In the genomic region with DNA sequence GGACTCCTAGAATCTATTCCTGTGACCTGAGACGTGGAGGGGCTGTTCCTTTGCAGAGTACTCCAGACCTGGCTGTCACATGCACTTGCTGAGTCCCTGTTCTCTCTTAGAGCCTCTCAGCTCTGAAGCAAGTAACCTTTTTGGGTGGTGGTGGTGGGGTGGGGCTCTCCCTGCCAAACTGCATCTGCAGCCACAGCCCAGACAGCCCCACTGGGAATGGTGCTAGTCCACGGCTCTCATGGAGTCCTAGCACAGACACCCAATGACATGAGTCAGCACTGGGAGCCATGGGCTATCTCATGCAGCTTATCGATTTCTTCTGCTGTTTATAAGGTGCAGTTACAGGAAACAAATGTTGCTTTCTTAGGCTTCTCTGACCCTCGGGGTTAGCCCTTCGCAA, we compare ENCODE assay signal across 27 mouse cellular contexts. TPM values are rescaled to one million over a fixed set of nuclear protein-coding genes. Genes with fewer than 3 reads are reported as not detected.
"Had no signal": no experiment of that assay in that cellular context is flagged by ENCODE, and none has a peak within 500 bp of the region (broad histone marks: within the 10 kb centered on the region; RNA-seq: fewer than 3 reads in every experiment).

No protein-coding gene starts in this region.

- DNase-seq: gastrocnemius, postnatal 14 days; gastrocnemius, postnatal 36 days; heart, adult 18-20 months; heart, postnatal 10 days; heart, postnatal 36 days; kidney, adult 11 months; kidney, adult 2 months; kidney, adult 9 months; kidney, postnatal 14 days; kidney, postnatal 36 days; left cerebral cortex, postnatal 4 days had no signal

- H3K9ac ChIP-seq: heart, embryonic 12.5 days; hindbrain, embryonic 13.5 days; hindbrain, embryonic 15.5 days; kidney, embryonic 15.5 days; limb, embryonic 13.5 days; limb, embryonic 15.5 days; liver, embryonic 12.5 days; liver, embryonic 14.5 days had no signal

- H3K9me3 ChIP-seq: heart, embryonic 10.5 days; heart, embryonic 12.5 days; hindbrain, embryonic 13.5 days; hindbrain, embryonic 15.5 days; kidney, embryonic 15.5 days; limb, embryonic 13.5 days; limb, embryonic 15.5 days; liver, embryonic 12.5 days had no signal

- H3K36me3 ChIP-seq: heart, embryonic 10.5 days had no signal

- H3K4me3 ChIP-seq: heart, embryonic 10.5 days; heart, embryonic 12.5 days; hindbrain, embryonic 13.5 days; hindbrain, embryonic 15.5 days; kidney, embryonic 15.5 days; limb, embryonic 13.5 days; limb, embryonic 15.5 days; liver, embryonic 12.5 days had no signal

- H3K27me3 ChIP-seq: heart, embryonic 12.5 days; hindbrain, embryonic 13.5 days; hindbrain, embryonic 15.5 days; kidney, embryonic 15.5 days; limb, embryonic 13.5 days; limb, embryonic 15.5 days; liver, embryonic 12.5 days had no signal

- H3K27ac ChIP-seq: heart, embryonic 10.5 days; hindbrain, embryonic 13.5 days; hindbrain, embryonic 15.5 days; hindbrain, postnatal 0 days; kidney, embryonic 15.5 days; kidney, postnatal 0 days; limb, embryonic 13.5 days; limb, embryonic 15.5 days; liver, embryonic 12.5 days; liver, embryonic 14.5 days had no signal

- H3K4me1 ChIP-seq: heart, embryonic 10.5 days; heart, embryonic 12.5 days; hindbrain, embryonic 13.5 days; hindbrain, embryonic 15.5 days; kidney, embryonic 15.5 days; limb, embryonic 13.5 days; limb, embryonic 15.5 days; liver, embryonic 12.5 days had no signal

- H3K4me2 ChIP-seq: heart, embryonic 12.5 days; hindbrain, embryonic 13.5 days; hindbrain, embryonic 15.5 days; kidney, embryonic 15.5 days; limb, embryonic 13.5 days; limb, embryonic 15.5 days; liver, embryonic 12.5 days had no signal

RNA-seq across cellular contexts. Expression of gene Prr18, which starts 39.5 kb away (rescaled TPM):
- total RNA-seq: gastrocnemius, adult 18-20 months; hematopoietic stem cell, adult 5-6 weeks had no signal
- polyA plus RNA-seq: heart, embryonic 14.5 days had no signal

RNA-seq across cellular contexts. Expression of gene T2, which starts 58.0 kb away (rescaled TPM):
- total RNA-seq: gastrocnemius, adult 18-20 months; gastrocnemius, adult 8-10 months; gastrocnemius, postnatal 14 days; gastrocnemius, postnatal 36 days; hematopoietic stem cell, adult 5-6 weeks had no signal
- polyA plus RNA-seq: liver, embryonic 16.5 days had no signal
